Mouse (Mus musculus) thymus, postnatal 36 days (tissue): ENCODE results near the gene Eml2.

Experiments
- DNase-seq, 2 experiments: peaks; one replicate each; pipeline ENCODE4 v3.0.0; 2022; ENCODE audit warnings: mixed read lengths in 2 of 2

The Eml2 gene

GRCm38 (mm10) chr7:19231849-19232248 lies 55.6 kb downstream of the Eml2 start:
- no peak for DNase-seq

GRCm38 (mm10) chr7:19234652-19235051 lies 58.4 kb downstream of the Eml2 start:
- no peak for DNase-seq

DNA sequence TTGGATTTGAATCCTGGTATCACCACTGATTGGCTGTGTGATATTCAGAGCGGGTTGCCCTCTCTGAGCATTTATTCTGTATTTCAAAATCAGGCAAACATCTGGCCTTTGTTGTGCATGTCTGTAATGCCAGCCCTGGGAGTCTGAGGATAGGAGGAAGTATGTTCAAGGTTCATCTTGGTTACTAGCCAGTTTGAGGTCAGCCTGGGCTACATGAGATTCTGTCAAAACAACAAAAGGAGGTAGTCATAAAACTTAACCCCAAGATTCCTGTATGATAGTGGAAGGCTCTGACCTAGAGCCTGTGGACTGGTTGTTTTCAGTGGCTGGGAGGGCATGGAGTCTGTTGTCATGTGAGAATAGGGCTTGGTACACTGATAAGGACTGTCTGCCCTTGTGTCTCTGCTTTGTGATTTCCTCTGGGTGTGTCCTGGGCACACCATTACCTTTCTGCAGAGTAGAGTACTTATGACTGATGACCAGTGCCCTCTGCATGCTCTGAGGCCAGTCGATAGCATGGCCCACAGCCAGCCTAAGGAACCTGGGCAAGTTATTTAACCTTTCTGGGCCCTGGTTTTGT lies 59.0 kb downstream of the Eml2 start:
- no peak for DNase-seq

- DNase-seq, result no peak
These were observed 60.2 kb downstream of the Eml2 start for GRCm38 (mm10) chr7:19236411-19236810.

DNA sequence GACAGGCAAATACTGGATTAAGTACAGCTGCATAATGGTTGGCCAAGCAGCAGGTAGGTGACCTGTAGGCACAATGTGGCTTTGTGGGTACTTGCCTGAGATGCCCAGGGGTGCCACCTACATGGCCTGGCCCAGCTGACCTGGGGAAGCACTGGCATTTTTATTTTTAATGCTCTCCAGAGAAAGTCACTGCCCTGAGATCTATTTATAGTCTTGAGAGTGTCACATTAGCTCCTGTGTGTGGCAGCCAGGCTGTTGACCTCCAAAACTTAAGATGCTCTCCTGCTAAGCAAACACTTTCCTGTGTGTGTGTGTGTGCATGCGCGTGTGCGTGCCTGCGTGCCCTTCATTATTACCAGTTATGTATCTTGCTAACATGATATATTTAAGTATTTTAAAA lies 62.1 kb downstream of the Eml2 start:
- no peak for DNase-seq

GRCm38 (mm10) chr7:19239423-19239822 lies 63.2 kb downstream of the Eml2 start:
- peak; percentile 82 to 88 for DNase-seq

GRCm38 (mm10) chr7:19239986-19240385 lies 63.8 kb downstream of the Eml2 start:
- no peak for DNase-seq

DNA sequence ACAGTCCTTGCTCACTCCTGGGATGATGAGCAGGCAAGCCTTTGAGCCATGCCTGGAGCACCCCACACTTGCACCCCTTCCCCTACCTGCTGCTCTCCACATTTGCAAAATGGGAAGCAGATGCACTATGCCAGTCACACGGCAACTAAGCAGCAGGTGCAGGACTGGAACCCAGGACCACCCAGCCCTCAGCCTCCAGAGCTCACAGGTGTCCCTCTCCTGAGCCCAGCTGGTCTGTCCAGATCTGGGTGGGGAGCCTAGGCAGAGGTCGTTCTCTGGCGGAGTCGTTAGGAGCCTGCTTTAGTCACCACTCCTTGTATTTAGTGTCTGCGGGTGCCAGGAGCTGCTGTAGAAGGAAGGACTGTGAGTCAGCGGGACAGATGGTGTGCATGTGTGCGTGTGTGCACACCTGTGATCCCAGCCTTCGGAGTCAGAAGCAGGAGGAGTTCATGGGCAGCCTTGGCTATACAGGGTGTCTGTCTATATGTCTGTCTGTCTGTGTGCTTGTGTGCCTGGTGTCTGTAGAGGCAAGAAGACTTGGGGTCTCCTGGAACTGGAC lies 64.8 kb downstream of the Eml2 start:
- DNase-seq, result no peak

GRCm38 (mm10) chr7:19242005-19242404 lies 65.8 kb downstream of the Eml2 start:
- DNase-seq, result no peak

GRCm38 (mm10) chr7:19243858-19244257 lies 67.6 kb downstream of the Eml2 start:
- DNase-seq, result no peak

- no peak for DNase-seq
These were observed 68.9 kb downstream of the Eml2 start for GRCm38 (mm10) chr7:19245083-19245482.

GRCm38 (mm10) chr7:19246855-19247254 lies 70.6 kb downstream of the Eml2 start:
- DNase-seq, result no peak

DNA sequence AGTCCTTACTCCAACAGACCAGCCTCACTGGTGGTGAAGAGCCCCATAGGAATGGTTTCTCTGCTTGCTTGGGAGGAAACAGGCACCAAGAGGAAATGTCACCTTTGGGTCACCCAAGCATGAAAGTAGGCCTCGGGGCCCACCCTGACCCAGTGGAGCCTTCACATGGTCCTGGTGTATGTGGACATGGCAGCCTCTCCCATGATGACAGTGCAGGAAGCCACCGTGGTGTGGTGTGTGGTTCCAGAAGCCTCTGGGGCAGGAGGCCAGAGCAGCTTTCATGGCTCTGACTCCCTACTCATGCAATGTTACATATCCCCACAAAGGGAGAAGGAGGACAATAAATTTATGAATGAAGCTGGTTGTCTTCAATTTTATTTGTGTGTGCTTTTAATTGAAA lies 71.3 kb downstream of the Eml2 start:
- DNase-seq, result no peak

GRCm38 (mm10) chr7:19252078-19252477 lies 75.9 kb downstream of the Eml2 start:
- DNase-seq, result no peak

- no peak for DNase-seq
These were observed 77.2 kb downstream of the Eml2 start for GRCm38 (mm10) chr7:19253437-19253836.

DNA sequence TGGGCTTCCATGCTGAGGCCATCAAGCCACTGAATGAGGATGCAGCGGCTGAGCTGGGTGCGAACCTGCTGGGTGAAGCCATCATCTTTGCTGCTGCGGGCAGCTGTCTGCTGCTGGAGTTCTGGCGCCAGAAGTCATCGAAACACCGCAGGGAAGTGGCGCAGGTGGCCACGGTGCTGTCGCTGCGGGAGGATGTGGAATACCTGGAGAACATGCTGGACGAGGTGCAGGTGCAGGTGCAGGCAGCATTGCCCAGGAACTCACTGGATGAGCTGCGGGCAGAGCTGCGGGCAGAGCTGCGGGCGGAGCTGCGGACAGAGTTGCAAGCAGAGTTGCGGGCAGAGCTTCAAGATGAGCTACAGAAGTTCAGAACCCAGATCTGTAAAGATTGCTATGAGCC lies 79.2 kb downstream of the Eml2 start:
- DNase-seq, result no peak
